Mouse (Mus musculus): ENCODE measurements at regions not wholly inside any gene's neighbourhood (a gene's known extent, or its start where the extent isn't known, plus 50 kb on each side); places are given as distances from the start of the nearest gene placed in this dataset.

DNA sequence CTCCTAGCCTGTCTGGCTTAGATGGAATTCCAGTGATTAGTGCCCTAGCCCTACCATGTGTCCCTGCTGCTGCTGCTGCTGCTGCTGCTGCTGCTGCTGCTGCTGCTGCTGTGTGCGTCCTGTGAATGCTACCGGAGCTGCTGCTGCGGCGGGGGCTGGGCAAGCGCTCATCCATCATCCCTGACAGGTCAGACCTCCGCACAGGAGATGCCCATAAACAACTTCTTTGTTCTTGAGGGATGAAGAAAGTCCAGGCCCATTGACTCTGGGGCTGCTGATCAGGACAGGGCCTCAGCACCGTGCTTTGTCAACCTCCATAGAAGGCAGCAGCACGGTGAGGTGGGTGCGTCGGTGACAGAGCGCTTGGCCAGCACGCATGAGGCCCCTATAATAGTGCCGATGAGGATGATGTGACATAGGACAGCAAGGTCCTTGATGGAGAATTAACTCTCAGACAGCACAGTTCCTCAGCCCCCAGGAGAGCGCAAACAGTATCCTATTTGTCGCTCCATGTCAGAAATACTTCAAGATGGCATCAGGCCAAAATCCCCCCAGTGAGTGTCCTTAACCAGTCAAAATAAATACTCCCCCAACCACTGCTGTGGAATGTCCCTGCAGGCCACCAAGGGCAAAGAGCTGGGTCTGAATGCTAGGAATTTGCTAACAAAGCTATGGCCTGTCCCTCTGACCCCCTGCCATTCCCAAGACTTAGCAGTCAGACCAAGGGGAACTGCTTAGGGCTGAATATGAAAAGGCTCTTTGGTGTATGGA lies 95.1 kb upstream of the Errfi1 start:
- DNase-seq: no peak

- no peak for DNase-seq
Measured at GRCm38 (mm10) chr4:150757815-150758426, 95.8 kb upstream of the Errfi1 start.

GRCm38 (mm10) chr4:150757291-150757741 lies 96.4 kb upstream of the Errfi1 start:
- no peak for DNase-seq

DNA sequence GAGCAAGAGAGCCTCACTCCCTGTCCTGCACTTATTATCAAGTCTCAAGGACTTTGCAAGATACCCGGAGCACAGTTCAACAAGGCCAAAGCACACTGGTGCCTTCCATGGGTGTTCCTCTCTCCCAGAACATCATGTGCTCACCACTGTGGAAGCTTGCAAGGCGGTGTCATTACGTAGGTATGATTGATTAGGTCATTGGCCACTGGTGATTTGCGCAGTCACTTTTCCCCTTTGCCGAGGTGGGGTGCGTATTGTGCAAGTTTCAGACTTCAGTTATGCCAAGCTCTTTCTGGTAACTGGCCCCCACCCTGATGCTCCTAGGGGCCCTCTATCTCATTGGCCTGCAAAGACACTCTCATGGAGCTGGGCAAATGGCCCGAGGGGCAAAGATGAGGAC lies 98.3 kb upstream of the Errfi1 start:
- DNase-seq: no peak

- no peak for DNase-seq
Measured at GRCm38 (mm10) chr4:150752151-150752550, 100.2 kb upstream of the Slc45a1 start.

DNA sequence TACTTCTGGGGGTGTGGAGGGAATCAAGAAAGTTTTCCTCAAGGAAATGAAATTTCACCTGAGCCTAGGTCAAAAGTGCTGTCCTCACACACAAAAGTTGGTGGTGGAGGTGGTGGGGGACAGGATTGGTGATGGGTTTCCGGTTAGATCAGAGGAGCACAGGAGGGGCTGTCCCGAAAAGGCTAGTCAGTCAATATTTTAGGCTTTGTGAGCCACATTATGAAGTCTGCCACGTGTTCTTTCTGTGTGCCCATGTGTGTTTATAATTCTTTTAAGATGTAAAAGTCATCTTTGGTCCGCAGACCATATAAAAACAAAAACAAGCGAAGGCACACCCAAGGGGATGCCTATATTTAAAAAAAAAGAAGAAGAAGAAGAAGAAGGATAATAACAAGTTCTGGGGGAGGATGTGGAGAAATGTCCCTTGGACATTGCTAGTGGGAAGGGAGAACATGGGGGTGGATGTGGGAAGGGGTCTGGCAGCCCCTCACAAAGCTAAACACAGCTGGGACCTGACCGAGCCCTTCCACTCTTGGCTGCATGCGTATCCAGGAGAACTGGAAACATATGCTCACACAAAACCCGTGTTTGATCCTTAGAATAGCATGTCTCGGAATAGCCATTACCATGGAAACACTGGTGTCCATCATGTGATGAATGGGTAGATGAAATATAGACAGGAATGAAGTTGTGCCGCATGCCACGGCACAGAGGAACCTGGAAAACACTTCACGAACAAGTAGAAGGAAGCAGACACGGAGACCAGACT lies 98.7 kb upstream of the Slc45a1 start:
- no peak for DNase-seq

GRCm38 (mm10) chr4:150749066-150749465 lies 97.1 kb upstream of the Slc45a1 start:
- no peak for DNase-seq

DNA sequence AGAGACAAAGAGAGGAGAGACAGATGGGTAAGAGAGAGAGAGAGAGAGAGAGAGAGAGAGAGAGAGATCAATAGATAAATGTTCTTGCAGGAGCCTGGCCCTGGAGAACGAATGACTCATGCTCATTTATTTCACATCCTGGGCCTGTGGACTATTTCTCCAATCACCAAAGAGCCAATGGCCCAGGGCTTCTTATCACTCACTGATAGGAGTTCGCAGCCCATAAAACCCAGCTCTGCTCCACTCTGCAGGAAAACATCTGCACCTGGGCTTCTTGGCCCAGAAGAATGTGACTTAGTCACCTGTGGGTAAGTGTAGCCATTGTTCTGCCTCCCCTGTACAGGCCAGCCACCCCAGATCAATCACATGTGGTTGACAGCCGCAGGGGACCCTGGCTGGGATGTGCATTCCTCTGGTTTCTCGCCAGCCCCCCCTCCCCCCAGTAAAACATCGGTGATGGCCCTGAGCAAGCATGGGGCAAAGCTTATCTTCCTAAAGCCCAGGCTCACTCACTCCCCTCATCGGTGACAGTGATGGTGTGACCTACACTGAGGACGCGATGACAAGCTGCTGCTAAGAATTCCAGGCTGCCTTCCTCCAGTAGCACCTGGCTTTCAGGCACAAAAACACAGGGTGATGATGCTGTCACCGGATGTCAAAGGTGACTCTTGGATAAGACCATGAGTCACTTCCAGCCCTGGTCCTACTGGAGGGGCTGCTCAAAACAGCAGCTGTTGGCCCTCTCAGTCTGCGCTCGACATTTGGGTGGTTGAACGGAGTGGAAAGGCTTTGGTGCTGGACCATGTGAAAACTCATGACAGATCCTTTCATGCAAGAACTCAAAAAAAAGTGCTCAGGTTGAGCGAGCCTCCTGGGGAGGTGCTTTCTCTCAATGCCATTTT lies 96.4 kb upstream of the Slc45a1 start:
- no peak for DNase-seq

DNA sequence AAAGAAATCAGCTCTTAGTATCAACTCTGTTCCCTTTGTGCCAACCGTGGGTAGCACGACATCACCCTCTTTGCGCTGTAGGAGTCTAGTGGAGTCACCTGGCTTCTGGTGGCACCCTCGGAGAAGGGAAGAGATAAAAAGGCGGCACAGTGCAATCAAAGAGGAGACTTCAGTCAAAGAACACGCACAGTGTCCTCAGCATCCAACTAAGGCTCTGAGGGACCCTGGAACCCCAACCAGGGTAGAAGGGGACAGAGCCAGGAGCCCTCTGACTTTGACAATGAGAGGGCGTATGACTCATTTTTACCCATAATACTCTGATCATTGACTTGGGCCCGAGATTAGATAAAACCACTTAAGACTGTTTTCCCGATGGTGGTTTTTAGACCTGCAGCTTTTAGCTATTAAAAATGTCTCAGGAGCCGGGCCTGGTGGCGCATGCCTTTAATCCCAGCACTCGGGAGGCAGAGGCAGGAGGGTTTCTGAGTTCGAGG lies 94.5 kb upstream of the Slc45a1 start:
- no peak for DNase-seq

DNA sequence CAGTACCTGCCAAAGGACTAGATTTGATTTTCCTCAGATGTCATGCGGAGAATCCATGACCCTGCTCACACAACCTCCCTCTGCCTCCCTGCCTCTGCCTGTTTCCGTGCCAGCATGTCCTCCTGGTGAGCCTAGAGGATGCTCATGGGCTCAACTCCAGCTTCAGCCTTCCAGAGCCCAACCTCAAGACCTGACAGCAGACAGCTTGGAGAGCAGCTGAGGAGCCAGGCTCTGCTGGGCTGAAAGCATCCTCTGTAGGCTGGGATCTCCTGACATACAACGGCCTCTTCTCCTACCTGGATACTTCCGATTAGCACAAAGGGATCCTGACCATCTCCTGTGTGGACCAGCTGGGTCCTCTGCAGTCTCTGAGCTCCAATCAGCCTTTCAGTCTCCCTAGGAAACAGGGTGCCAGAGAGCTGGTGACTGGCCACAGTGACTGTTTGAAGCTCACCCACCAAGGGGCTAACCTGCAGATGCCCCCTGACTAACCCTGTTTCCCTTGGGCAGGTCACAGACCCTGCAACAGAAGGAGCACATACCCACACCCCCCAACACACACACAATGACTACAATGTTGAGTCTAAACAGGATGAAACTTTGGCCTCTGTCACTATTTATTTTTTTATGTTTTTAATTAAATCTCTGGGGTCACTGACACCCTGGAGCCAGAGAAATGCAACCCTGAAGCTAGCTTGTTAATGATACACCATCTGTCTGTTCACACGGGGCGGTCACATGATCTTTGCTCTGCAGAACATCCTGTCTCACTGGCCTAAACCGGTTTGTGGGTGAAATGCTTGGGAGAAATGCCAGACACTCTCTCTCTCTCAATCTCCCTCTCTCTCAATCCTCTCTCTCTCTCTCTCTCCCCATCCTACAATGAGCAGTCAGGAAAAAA lies 93.8 kb upstream of the Slc45a1 start:
- DNase-seq: no peak

- DNase-seq: no peak
Measured at GRCm38 (mm10) chr4:150743508-150743907, 91.5 kb upstream of the Slc45a1 start.

DNA sequence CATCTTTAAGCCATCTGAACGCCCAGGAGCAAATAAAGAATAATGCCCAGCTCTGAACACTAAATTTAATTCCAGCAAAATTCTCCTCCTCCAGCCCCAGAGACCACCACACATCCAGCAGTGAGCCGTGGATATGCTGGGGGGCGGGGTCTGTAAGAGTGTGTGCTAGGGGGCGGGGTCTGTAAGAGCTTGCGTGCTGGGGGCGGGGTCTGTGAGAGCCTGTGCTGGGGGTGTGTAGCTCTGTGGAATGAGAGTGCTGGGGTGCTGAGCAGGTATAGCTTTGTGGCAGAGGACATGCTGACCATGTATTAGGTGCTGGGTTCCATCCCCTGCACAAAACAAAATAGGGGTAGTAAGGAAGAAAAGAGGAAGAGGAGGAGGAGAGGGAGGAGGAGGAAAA lies 91.1 kb upstream of the Slc45a1 start:
- DNase-seq: peak; percentile 41

- no peak for DNase-seq
Measured at GRCm38 (mm10) chr4:150741810-150742209, 89.8 kb upstream of the Slc45a1 start.

DNA sequence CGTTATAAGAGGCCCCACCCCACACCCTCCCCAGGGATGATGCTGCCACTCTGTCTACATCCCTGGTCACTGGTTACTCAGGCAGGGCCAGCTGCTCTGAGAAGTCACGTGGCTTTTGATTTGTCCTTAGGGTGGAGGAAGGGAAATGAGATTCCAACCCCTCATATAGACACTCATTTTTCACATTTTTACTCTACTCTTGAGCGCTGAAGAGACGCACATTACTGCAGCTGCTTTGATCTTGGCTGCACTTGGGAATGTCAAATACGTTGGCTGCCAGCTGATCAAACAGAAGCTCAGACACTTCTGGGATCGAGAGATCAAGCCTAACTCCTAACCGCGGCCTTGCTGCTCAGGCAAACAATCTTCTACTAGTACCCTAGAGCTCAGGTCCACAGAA lies 88.2 kb upstream of the Slc45a1 start:
- DNase-seq: no peak

DNA sequence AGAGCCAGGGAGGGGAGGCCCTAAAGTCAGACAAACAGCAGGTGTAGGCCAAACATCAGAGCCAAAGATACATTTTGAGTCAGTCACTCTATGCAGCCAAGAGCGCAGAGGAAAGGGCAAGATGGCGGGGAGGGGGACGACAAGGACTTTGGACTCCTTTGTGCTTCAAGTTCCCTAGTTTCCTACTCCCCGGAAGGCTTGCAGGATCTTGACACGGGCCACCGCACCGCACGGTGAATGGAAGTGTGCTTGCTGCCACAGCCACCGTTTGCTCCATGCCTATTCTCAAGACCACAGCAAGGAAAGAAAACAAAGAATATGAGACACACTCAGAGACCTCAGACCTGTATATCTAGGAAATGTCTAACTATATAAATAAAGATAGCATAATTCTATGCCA lies 86.8 kb upstream of the Slc45a1 start:
- no peak for DNase-seq

- DNase-seq: peak; percentile 26
Measured at GRCm38 (mm10) chr4:150730061-150730812, 78.3 kb upstream of the Slc45a1 start.

DNA sequence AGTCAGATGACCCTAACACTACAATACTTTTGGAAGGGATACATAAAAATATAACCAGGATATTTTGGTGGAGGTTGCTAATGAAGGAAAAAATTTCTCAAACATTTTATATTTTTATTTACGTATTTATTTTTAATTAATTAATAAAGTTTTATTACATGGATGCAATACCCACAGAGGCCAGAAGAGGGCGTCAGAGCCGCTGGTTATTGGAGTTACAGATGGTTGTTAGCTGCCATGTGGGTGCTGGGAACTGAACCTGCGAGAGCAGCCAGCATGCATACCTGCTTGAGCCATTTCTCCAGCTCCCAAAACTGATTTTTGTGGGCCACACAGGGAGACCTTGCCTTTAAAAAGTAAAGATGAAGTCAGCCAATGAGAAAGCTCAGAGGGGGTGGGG lies 74.6 kb upstream of the Slc45a1 start:
- no peak for DNase-seq

DNA sequence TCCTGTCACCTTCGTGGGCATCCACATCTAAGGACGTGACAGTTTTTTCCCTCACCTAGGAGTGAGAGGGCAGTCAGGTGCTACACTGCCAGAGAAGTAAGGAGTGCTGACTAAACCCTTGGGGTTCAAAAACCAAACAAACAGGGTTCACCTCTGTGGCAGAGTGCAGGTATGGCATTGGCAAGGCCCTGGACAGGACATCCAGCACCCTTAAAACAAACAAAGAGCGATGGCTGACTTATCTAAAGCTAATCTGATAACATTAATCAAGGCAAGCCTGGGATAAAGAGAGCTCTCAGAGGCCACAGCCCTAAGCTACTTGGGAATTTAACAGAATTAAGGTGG lies 74.1 kb upstream of the Slc45a1 start:
- no peak for DNase-seq

DNA sequence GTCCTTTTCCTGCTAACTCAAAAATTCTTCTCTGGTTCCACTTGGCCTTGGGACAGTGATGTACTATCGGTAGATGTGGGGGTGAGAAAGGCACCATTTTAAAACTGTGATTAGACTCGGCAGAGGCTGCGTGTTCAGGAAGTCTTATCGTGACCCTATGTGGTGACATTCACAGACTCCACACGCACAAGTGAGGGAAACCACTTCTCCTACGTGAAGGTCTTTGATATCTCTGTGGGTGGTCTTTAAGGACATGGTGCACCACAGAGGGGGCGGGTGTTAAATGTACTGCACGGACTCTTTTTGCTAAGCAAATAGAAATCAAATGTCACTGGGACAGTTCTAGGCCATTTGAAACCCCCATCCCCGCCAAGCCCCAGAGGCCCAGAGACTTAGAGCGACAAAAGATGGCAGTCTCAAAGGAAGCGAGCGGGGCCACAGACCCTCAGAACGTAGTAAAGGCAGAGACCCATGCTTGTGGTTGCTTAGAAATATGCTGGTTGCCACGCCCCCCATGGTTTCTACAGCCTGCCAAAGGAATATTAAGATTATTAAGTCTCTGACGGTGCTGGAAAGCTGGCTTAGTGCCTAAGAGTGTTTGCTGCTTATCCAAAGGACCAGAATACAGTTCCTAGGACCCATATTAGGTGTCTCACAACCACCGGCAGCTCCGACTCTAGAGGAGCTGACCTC lies 73.6 kb upstream of the Slc45a1 start:
- DNase-seq: no peak

DNA sequence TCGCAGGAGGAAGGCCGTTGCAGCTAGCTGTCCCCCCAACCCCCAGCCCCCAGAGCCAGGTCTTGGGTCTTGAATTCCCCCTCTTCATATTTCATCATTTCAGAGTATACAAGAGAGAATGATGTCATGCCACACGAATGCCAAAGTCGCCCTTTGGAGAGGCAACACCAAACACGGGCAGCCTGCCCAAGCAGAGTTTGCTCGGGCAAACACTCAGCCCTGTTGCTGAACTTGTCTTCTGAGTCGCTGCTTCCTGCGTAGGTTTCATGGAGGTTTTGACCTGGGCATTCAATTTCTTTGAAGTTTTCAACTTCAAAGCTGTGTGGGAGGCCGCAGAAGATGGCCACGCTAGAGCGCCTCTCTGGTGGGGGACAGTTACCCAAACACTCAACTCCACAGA lies 72.8 kb upstream of the Slc45a1 start:
- DNase-seq: no peak
